In the genomic region with DNA sequence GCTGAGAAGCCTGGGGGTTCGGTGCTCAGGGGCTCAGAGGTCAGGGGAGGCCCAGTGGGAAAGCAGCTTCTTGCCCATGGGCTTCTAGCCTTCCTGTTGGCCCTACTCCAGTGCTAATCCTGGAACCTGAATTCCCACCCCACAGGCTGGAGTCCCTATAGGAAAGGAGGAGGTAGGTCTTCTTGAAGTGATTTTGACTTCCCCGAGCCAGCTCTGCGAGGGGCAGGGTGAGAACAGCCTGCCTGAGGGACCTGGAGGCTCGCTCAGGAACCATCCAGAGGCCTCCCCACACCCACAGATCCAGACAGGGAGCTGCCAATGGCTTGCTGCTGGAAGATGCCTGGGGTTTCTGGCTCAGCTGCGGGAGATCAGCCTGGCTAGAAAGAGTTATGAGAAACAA, we compare ENCODE assay signal across 34 mouse cellular contexts. TPM values are rescaled to one million over a fixed set of nuclear protein-coding genes. Genes with fewer than 3 reads are reported as not detected.
A peak's percentile ranks its signal among the peaks of the same experiment; 100 is the strongest.
DNase-seq lines count a peak whose midpoint lies in the region; ATAC-seq and TF ChIP-seq lines count a peak whose summit lies in the region.
"Had no signal": no experiment of that assay in that cellular context is flagged by ENCODE, and none has a peak within 500 bp of the region (broad histone marks: within the 10 kb centered on the region; RNA-seq: fewer than 3 reads in every experiment).

No protein-coding gene starts in this region.

- no peak overlapping the region for H3K4me3 ChIP-seq in heart, adult 2 months
- no peak overlapping the region for H3K4me3 ChIP-seq in embryonic facial prominence, embryonic 13.5 days
- H3K4me3 ChIP-seq: embryonic facial prominence, embryonic 15.5 days; forebrain, embryonic 15.5 days; layer of hippocampus, adult 2 months had no signal

- no peak overlapping the region for H3K9ac ChIP-seq in heart, adult 2 months (ENCODE audit: low read depth, low read length)
- no peak overlapping the region for H3K9ac ChIP-seq in embryonic facial prominence, embryonic 13.5 days
- H3K9ac ChIP-seq: embryonic facial prominence, embryonic 15.5 days; forebrain, embryonic 15.5 days had no signal

- peaks cover 20% of the 10 kb centered on the region for H3K4me1 ChIP-seq in heart, adult 2 months (ENCODE audit: control insufficient read depth, insufficient read depth, low read length)
- H3K4me1 ChIP-seq in embryonic facial prominence, embryonic 13.5 days = peaks cover 47% of the 10 kb centered on the region

- TF ChIP-seq EP300 in heart, adult 2 months (IDR thresholded peaks at IDR 0.05; ENCODE audit: insufficient read depth, low read depth, low read length) = peak; percentile 61

- H3K27me3 ChIP-seq in heart, adult 2 months (ENCODE audit: control insufficient read depth, insufficient read depth, low read length) = no peaks in the 10 kb centered on the region
- H3K27me3 ChIP-seq in embryonic facial prominence, embryonic 13.5 days = peaks cover 9% of the 10 kb centered on the region; the same call in 1 of the 2 replicates
- H3K27me3 ChIP-seq: CH12.LX; forebrain, embryonic 15.5 days had no signal

- H3K4me2 ChIP-seq in embryonic facial prominence, embryonic 13.5 days = no peak overlapping the region
- H3K4me2 ChIP-seq: embryonic facial prominence, embryonic 15.5 days; forebrain, embryonic 15.5 days had no signal

- intact Hi-C loops in heart, adult 2 months (cut with DNase I) = loop anchor here (5.0 kb wide), 1 partner anchor 195 kb away; a partner anchor contains a TSS
- intact Hi-C loops in heart, postnatal 36 days (cut with DNase I) = loop anchor here (5.0 kb wide), 2 partner anchors 110 to 195 kb away; a partner anchor contains a TSS

- WGBS in heart, adult 2 months = 21% methylated on average over 5 of the region's 5 CpGs
- 39% methylated on average over 5 of the region's 5 CpGs for whole genome bisulfite sequencing in embryonic facial prominence, embryonic 13.5 days

- peaks cover 3% of the 10 kb centered on the region for H3K36me3 ChIP-seq in heart, adult 2 months (ENCODE audit: control insufficient read depth, insufficient read depth, low read length)
- no peaks in the 10 kb centered on the region for H3K36me3 ChIP-seq in embryonic facial prominence, embryonic 13.5 days
- H3K36me3 ChIP-seq: embryonic facial prominence, embryonic 15.5 days; forebrain, embryonic 15.5 days; G1E had no signal

- H3K9me3 ChIP-seq in embryonic facial prominence, embryonic 13.5 days = no peaks in the 10 kb centered on the region
- H3K9me3 ChIP-seq: embryonic facial prominence, embryonic 15.5 days; forebrain, embryonic 15.5 days; G1E had no signal

- no peak for TF ChIP-seq CTCF in heart, adult 2 months (IDR thresholded peaks at IDR 0.05)

- DNase-seq in heart, adult 2 months = peak; percentile 54 to 56
- DNase-seq in heart, postnatal 36 days = no peak
- peak; percentile 33 for DNase-seq in Muller cell, postnatal 12 days (ENCODE audit: inconsistent ontology term)
- peak; percentile 68 for DNase-seq in heart, postnatal 4 days
- DNase-seq in embryo, embryonic 11 days = no peak
- no peak for DNase-seq in right cerebral cortex, adult 2 months (ENCODE audit: low spot score in 2 of 2)
- DNase-seq in kidney, adult 8-10 months = no peak
- DNase-seq: adrenal gland, adult 2 months; B cell, adult 2 months; cerebellum, adult 11 months; cerebellum, postnatal 10 days; gastrocnemius, postnatal 10 days; kidney, adult 18-20 months; layer of hippocampus, postnatal 36 days; lung, postnatal 4 days; midbrain, embryonic 14.5 days; right cerebral cortex, postnatal 25 days; spleen, adult 18-20 months; thymus, postnatal 14 days had no signal

- H3K79me2 ChIP-seq in heart, adult 2 months (replicated peaks; ENCODE audit: control insufficient read depth, insufficient read depth, low read length) = no peaks in the 10 kb centered on the region

- TF ChIP-seq POLR2A in heart, adult 2 months (IDR thresholded peaks at IDR 0.05; ENCODE audit: insufficient read depth, low read depth, low read length) = no peak; the same call in 1 of the 2 replicates

- ATAC-seq in embryonic facial prominence, embryonic 13.5 days (ENCODE audit: insufficient number of reproducible peaks, insufficient read depth, low FRiP score, low TSS enrichment, low read depth) = no peak
- ATAC-seq: forebrain, embryonic 15.5 days had no signal

- peak overlapping the region; percentile 43 for H3K27ac ChIP-seq in heart, adult 2 months
- 0 out of 2 replicates have a peak overlapping the region, but pooled peaks have one; percentile 7 for H3K27ac ChIP-seq in embryonic facial prominence, embryonic 13.5 days
- H3K27ac ChIP-seq: embryonic facial prominence, embryonic 15.5 days; forebrain, embryonic 15.5 days; kidney, postnatal 0 days; layer of hippocampus, adult 2 months had no signal

RNA-seq across cellular contexts. Expression of a gene that starts 20.8 kb away (rescaled TPM):
- 1,000 to 10,000 TPM in 1 of 2 experiments, 100 to 1,000 TPM in 1; 940 to 1,084 TPM for total RNA-seq in heart, adult 2 months (2021)
- 1,077 and 1,138 TPM in 2 replicates for polyA plus RNA-seq in heart, adult 2 months (2012; rRNA removed)
- total RNA-seq in heart, postnatal 36 days (2021) = 100 to 1,000 TPM; 988 to 990 TPM
- polyA plus RNA-seq in embryonic facial prominence, embryonic 13.5 days (2015; fragmentation: Nextera tagmentation; extraction: Ambion mirVana) = 0.76 and 1.5 TPM in 2 replicates
- total RNA-seq in heart, postnatal 4 days (2021) = 100 to 1,000 TPM; 709 to 766 TPM
- total RNA-seq: megakaryocyte-erythroid progenitor cell, adult 5-6 weeks had no signal
- polyA plus RNA-seq: G1E had no signal

RNA-seq across cellular contexts. Expression of a gene that starts 32.2 kb away (rescaled TPM):
- total RNA-seq in heart, adult 2 months (2021) = 1 to 10 TPM; 2.4 to 2.6 TPM
- polyA plus RNA-seq in heart, adult 2 months (2012; rRNA removed) = 7.9 and 9.2 TPM in 2 replicates
- 1 to 10 TPM; 2.2 to 3.1 TPM for total RNA-seq in heart, postnatal 36 days (2021)
- polyA plus RNA-seq in embryonic facial prominence, embryonic 13.5 days (2015; fragmentation: Nextera tagmentation; extraction: Ambion mirVana) = not detected in 2 replicates
- total RNA-seq in heart, postnatal 4 days (2021) = 1 to 10 TPM; 2.9 to 4.8 TPM
- total RNA-seq: adrenal gland, postnatal 4 days; CH12.LX; gastrocnemius, postnatal 10 days; layer of hippocampus, adult 2 months; layer of hippocampus, postnatal 36 days; left cerebral cortex, postnatal 10 days; liver, adult 2 months; megakaryocyte-erythroid progenitor cell, adult 5-6 weeks had no signal
- polyA plus RNA-seq: forebrain, embryonic 15.5 days; G1E; hindbrain, embryonic 11.5 days; liver, adult 2 months; midbrain, embryonic 14.5 days; neural tube, embryonic 11.5 days had no signal

RNA-seq across cellular contexts. Expression of a gene that starts 45.1 kb away (rescaled TPM):
- not detected for total RNA-seq in heart, adult 2 months (2021)
- polyA plus RNA-seq in heart, adult 2 months (2012; rRNA removed) = not detected in 2 replicates
- total RNA-seq in heart, postnatal 36 days (2021) = not detected
- polyA plus RNA-seq in embryonic facial prominence, embryonic 13.5 days (2015; fragmentation: Nextera tagmentation; extraction: Ambion mirVana) = not detected in 2 replicates
- total RNA-seq in heart, postnatal 4 days (2021) = not detected
- total RNA-seq: adrenal gland, adult 2 months; adrenal gland, postnatal 4 days; G1E; gastrocnemius, postnatal 10 days; layer of hippocampus, adult 2 months; layer of hippocampus, postnatal 36 days; left cerebral cortex, postnatal 10 days; liver, adult 2 months; megakaryocyte-erythroid progenitor cell, adult 5-6 weeks had no signal
- polyA plus RNA-seq: adrenal gland, adult 2 months; embryonic facial prominence, embryonic 15.5 days; forebrain, embryonic 15.5 days; G1E; hindbrain, embryonic 11.5 days; kidney, postnatal 0 days; liver, adult 2 months; liver, embryonic 16.5 days; lung, embryonic 16.5 days; midbrain, embryonic 14.5 days; neural tube, embryonic 11.5 days had no signal

Comparison
In these comparisons a context has a peak if more than half of its experiments do, and no peak if none do; other contexts are left out.
1. DNase-seq: peak in heart, adult 2 months (2 of 2), Muller cell, postnatal 12 days (single experiment) and heart, postnatal 4 days (single experiment); none in heart, postnatal 36 days (0 of 2), embryo, embryonic 11 days (single experiment), right cerebral cortex, adult 2 months (0 of 2) and kidney, adult 8-10 months (0 of 2).